Mouse (Mus musculus): ENCODE data around the gene Plch2. TPM values are rescaled to one million over a fixed set of nuclear protein-coding genes. Genes with fewer than 3 reads are reported as not detected.

The Plch2 gene
- 2.7 TPM for polyA plus RNA-seq (2014; fragmentation: Illumina TruSeq; extraction: RNeasy Lipid Tissue Mini Kit (QIAGEN cat#74804); ENCODE audit: low read depth, low replicate concordance)

DNA sequence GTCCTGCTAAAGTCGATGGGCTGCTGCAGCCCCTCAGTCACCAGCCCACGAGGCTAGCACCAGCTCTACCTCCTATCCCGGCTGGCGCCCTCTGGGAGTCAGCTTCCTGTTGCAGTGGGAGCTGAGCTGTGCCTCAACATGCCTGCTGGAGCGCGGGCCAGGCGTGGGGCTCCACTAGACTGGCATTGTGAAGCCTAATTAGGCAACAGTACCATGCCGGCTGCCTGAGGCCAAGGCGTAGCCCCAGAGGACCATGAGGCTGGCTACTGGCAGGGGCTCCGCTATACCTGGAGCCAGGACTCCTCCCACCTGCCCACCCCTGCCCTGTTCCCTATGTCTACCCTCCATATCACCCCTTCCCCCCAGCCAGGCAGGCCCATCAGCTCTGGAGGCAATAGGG, at the start of gene Plch2:
Gene Plch2 (minus strand): TSS at position 61 of the 400 bp plus-strand sequence.

DNA sequence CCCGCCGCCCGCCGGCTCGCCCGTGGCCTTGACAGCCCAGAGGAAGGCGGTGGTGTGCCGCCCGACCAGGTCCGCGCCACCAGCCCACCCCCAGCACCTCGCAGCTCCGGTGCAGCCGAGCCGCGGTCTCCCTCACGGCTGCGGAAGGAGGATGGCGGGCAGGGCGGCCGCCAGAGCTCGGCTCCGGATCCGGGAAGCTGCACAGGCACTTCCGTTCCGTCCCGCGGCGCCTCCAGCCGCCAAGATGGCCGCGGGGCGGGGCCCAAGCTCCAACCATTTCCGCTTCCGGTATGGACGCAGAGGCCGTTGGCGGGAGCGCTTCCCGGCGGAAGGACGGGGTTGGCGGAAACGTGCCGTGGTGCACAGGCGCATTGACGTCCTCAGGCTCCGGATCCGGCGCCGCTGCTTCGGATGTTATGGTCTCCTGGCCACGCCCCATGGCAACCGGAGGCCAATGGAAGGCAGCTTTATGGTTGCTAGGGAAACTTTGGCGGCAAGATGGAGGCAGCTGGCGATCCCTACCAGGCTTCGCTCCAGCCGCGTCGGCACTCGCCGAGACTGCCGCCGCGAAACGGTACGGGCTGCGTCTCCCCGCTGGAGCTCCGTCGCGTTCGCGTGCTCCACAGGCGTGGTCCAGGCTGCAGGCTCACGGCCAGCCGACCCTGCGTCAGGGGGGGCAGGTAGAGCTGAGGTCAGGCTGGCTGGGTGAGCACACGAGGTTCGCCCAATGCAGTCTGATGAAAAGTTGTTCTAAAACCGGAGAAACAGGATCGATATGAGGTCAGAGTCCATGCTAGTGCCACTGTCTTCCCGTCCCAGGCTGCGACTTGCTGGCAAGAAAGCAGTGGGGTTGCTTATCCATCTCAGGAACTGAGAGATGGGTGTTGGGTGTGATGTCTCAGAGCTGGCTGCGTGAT, 29.8 kb upstream of the Plch2 start, which contains the start of the genes Rer1 and Morn1:
Gene Rer1 (minus strand): TSS at position 275 of the 917 bp plus-strand sequence.
Gene Morn1 (plus strand): TSS at position 470 of the 917 bp plus-strand sequence.

DNA sequence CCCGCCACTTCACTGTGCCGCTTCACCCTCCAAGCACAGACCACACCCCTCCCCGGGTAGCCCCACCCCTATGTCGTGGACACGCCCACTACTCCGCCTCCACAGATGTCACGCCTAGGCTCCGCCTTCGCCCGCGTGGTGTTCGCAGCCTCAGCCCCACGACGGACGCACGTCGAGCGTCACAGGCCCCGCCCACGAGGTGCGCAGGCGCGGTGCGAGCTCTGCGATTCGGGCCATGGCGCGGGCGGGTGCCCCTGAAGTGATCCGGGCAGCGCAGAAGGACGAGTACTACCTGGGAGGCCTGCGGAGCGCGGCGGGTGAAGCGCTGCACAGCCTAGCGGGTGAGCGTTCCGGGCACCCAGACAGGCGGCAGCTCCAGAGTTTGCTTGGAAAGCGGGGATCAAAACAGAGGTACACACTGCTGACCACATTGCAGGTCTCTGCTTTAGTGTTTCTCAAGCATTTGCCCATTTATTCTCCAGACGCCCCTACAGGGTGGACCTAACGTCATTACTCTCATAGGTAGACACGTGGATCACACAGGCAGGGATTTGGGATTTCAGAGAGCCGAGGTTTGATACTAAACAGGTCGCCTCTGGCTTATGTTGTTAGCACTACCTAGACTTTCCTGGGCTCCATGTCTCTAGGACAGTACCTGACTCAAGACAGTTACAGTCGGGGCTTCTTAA, 10.4 kb upstream of the Plch2 start, which contains the start of gene Pex10:
Gene Pex10 (plus strand): TSS at position 183 of the 689 bp plus-strand sequence.

DNA sequence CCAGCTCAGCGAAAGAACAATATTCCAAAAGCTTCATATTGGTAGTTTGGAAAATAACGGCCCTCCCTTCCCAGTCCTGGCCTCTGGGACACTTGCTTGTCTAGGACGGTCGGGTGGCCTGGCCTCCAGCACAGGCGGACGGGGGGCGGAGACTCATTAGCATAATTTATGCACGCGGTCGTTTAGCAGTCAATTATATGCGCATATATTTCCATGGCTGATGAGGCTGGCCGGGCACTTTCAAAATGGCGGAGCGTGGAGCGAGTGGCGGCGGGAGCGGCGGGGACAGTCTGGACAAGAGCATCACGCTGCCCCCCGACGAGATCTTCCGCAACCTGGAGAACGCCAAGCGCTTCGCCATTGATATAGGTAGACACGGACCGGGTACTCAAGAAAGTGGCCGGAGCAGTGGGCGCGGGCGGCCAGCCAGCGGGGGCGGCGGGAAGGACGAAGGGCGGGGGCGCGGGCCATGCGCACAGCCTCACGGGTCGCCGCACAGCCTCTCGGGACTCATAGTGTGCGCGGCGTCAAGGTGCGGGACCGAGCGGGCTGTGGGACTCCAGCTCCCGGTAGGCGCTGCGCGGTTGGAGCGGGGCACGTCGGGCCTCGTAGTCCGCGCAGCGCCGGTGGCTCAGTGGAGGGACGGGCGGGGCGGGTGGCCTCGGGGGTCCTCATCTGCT, 92.5 kb downstream of the Plch2 start, which contains the start of gene Pank4:
Gene Pank4 (plus strand): TSS at position 223 of the 680 bp plus-strand sequence.

DNA sequence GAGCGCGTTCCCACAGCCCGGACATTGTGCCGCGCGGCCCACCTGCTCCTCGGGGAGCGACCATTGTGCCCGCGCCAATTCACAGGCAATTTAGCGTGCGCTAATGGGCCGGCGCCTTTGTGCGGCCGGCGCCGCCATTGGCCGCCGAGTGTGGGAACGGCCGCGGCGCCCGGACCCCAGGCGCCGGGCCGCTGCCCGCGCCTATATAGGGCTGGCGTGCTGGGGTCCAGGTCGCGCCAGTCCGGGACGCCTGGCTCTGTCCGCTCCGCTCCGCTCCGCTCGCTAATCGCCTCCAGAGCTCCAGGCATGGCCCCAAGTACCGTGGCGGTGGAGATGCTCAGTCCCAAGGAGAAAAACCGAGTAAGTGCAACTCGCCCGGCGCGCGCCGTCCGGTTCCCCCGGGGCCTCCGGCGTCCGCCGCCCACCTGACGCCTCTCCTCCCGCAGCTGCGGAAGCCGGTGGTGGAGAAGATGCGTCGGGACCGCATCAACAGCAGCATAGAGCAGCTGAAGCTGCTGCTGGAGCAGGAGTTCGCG, 95.8 kb downstream of the Plch2 start, which contains the start of gene Hes5:
Gene Hes5 (plus strand): TSS at position 234 of the 536 bp plus-strand sequence.

Other genes starting within 250 kb of the Plch2 start
- not detected for gene Ttc34, start 219.3 kb downstream of the Plch2 start, polyA plus RNA-seq (2014; fragmentation: Illumina TruSeq; extraction: RNeasy Lipid Tissue Mini Kit (QIAGEN cat#74804); ENCODE audit: low read depth, low replicate concordance)
- not detected for gene Mmel1, start 187.2 kb downstream of the Plch2 start, polyA plus RNA-seq (2014; fragmentation: Illumina TruSeq; extraction: RNeasy Lipid Tissue Mini Kit (QIAGEN cat#74804); ENCODE audit: low read depth, low replicate concordance)
- not detected for gene Fam213b, start 157.6 kb downstream of the Plch2 start, polyA plus RNA-seq (2014; fragmentation: Illumina TruSeq; extraction: RNeasy Lipid Tissue Mini Kit (QIAGEN cat#74804); ENCODE audit: low read depth, low replicate concordance)
- gene Tnfrsf14, start 128.2 kb downstream of the Plch2 start, polyA plus RNA-seq (2014; fragmentation: Illumina TruSeq; extraction: RNeasy Lipid Tissue Mini Kit (QIAGEN cat#74804); ENCODE audit: low read depth, low replicate concordance) = 1.1 TPM
- not detected for gene Hes5, start 95.9 kb downstream of the Plch2 start, polyA plus RNA-seq (2014; fragmentation: Illumina TruSeq; extraction: RNeasy Lipid Tissue Mini Kit (QIAGEN cat#74804); ENCODE audit: low read depth, low replicate concordance)
- gene Pank4, start 92.7 kb downstream of the Plch2 start, polyA plus RNA-seq (2014; fragmentation: Illumina TruSeq; extraction: RNeasy Lipid Tissue Mini Kit (QIAGEN cat#74804); ENCODE audit: low read depth, low replicate concordance) = 4.2 TPM
- 2.3 TPM for gene Pex10, start 10.2 kb upstream of the Plch2 start, polyA plus RNA-seq (2014; fragmentation: Illumina TruSeq; extraction: RNeasy Lipid Tissue Mini Kit (QIAGEN cat#74804); ENCODE audit: low read depth, low replicate concordance)
- 226 TPM for gene Rer1, start 29.6 kb upstream of the Plch2 start, polyA plus RNA-seq (2014; fragmentation: Illumina TruSeq; extraction: RNeasy Lipid Tissue Mini Kit (QIAGEN cat#74804); ENCODE audit: low read depth, low replicate concordance)
- 2.0 TPM for gene Morn1, start 29.8 kb upstream of the Plch2 start, polyA plus RNA-seq (2014; fragmentation: Illumina TruSeq; extraction: RNeasy Lipid Tissue Mini Kit (QIAGEN cat#74804); ENCODE audit: low read depth, low replicate concordance)
- gene Ski, start 165.8 kb upstream of the Plch2 start, polyA plus RNA-seq (2014; fragmentation: Illumina TruSeq; extraction: RNeasy Lipid Tissue Mini Kit (QIAGEN cat#74804); ENCODE audit: low read depth, low replicate concordance) = 52.3 TPM
- gene Faap20, start 193.0 kb upstream of the Plch2 start, polyA plus RNA-seq (2014; fragmentation: Illumina TruSeq; extraction: RNeasy Lipid Tissue Mini Kit (QIAGEN cat#74804); ENCODE audit: low read depth, low replicate concordance) = 0.50 TPM